Mouse (Mus musculus) ES-E14 (cell line): ENCODE measurements around the gene Gtf3c3.

Experiments
- MAFK ChIP-seq: IDR thresholded peaks from 2 replicates; pipeline ENCODE4 v1.6.1; 2014; ENCODE audit warnings: mild to moderate bottlenecking, low read depth, low read length, inconsistent platforms; ENCODE audit not compliant: insufficient read depth
- ZC3H11A ChIP-seq: IDR thresholded peaks from 2 replicates; pipeline ENCODE4 v1.6.1; 2012; ENCODE audit warnings: low read depth, mild to moderate bottlenecking, inconsistent platforms, low read length, borderline replicate concordance

DNA sequence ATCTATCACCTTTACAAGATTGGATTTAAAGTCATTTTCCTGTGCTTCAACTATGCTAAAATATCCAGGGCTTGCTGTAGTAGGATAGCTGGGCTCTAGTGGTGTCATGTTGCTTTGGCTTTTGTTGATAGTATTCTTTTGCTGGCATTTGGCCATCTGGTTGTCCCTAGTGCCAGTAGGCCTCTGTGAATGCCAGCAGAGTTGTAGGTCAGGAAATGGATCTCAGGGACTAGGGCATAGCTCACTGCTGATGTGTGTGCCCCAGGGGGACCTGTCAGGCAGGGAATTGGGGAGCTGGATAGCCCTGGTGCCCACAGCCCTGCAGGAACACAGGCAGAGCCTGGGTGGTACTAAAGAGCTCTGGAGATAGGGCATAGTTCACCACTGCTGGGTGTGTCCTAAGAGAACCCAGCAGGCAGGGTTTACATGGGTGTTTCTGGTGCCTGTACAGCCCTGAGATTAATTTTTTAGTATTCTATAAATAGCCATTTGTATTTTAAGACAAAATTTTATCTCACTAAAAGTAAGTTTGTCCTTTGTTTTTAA is 61.2 kb downstream of the Gtf3c3 start:
- TF ChIP-seq ZC3H11A (no peak), MAFK (no peak)
